Mouse (Mus musculus) MEL (cell line): ENCODE measurements around the gene Sh3rf1. TPM values are rescaled to one million over a fixed set of nuclear protein-coding genes. Genes with fewer than 3 reads are reported as not detected.

Source experiments
- DNase-seq: peaks from one replicate; pipeline ENCODE4 v3.0.0; 2011; ENCODE audit warnings: low read depth, low spot score
- H3K27ac ChIP-seq: 2 replicates; pipeline ENCODE4 v1.5.1; 2012; ENCODE audit warnings: low read depth, mild to moderate bottlenecking, control low read depth, low read length, moderate library complexity; ENCODE audit not compliant: control insufficient read depth
- H3K27me3 ChIP-seq, 2 experiments: fragments of 150-350 bp in 1 of 2; sonication (generic) in 1 of 2; 2 replicates each; pipeline ENCODE4 v1.6.1; 2012; ENCODE audit warnings: low read length in 2 of 2, mild to moderate bottlenecking in 2 of 2, improper control_type of control experiment in 1 of 2, moderate library complexity in 1 of 2; ENCODE audit not compliant: insufficient read depth in 2 of 2, control insufficient read depth in 1 of 2
- H3K36me3 ChIP-seq, 2 experiments: 2 replicates each; pipeline ENCODE4 v1.6.1; 2012 to 2014; ENCODE audit warnings: low read length in 2 of 2, improper control_type of control experiment in 1 of 2, inconsistent platforms in 1 of 2, mild to moderate bottlenecking in 1 of 2; ENCODE audit not compliant: insufficient read depth in 2 of 2, control insufficient read depth in 1 of 2
- H3K4me1 ChIP-seq, 2 experiments: fragments of 150-350 bp in 1 of 2; sonication (generic) in 1 of 2; 2 replicates each; pipeline ENCODE4 v1.6.1; 2012; ENCODE audit warnings: low read length in 2 of 2, improper control_type of control experiment in 1 of 2, mild to moderate bottlenecking in 1 of 2; ENCODE audit not compliant: insufficient read depth in 2 of 2, control insufficient read depth in 1 of 2
- H3K4me3 ChIP-seq, 2 experiments: fragments of 150-350 bp in 1 of 2; sonication (generic) in 1 of 2; 2 replicates each; pipeline ENCODE4 v1.5.1; 2012; ENCODE audit warnings: low read depth in 2 of 2, low read length in 2 of 2, mild to moderate bottlenecking in 2 of 2, moderate library complexity in 2 of 2, control low read depth in 1 of 2, improper control_type of control experiment in 1 of 2; ENCODE audit not compliant: control insufficient read depth in 1 of 2, insufficient read depth in 1 of 2
- H3K79me2 ChIP-seq: 2 replicates; pipeline ENCODE4 v1.6.1; 2012; ENCODE audit warnings: mild to moderate bottlenecking, low read length, moderate library complexity; ENCODE audit not compliant: control insufficient read depth, poor library complexity, insufficient read depth
- H3K9ac ChIP-seq: 2 replicates; pipeline ENCODE4 v1.6.1; 2012; ENCODE audit warnings: low read depth, mild to moderate bottlenecking, control low read depth, low read length, moderate library complexity; ENCODE audit not compliant: control insufficient read depth, poor library complexity, severe bottlenecking
- H3K9me3 ChIP-seq: fragments of 150-350 bp; sonication (generic); replicated peaks from 2 replicates; pipeline ENCODE4 v1.6.1; 2012; ENCODE audit warnings: mild to moderate bottlenecking, low read length, improper control_type of control experiment, moderate library complexity; ENCODE audit not compliant: insufficient read depth
- CHD1 ChIP-seq: IDR thresholded peaks from 2 replicates; pipeline ENCODE4 v1.6.1; 2012; ENCODE audit warnings: low read depth, mild to moderate bottlenecking, inconsistent platforms, low read length, improper control_type of control experiment
- CTCF ChIP-seq, 3 experiments: IDR thresholded peaks in 2 of 3; conservative IDR thresholded peaks in 1 of 3; 2 replicates each; pipeline ENCODE4 v1.5.1; 2011 to 2012; ENCODE audit warnings: low read length in 3 of 3, low read depth in 2 of 3, mild to moderate bottlenecking in 2 of 3, improper control_type of control experiment in 1 of 3, inconsistent platforms in 1 of 3, mixed read lengths in 1 of 3, moderate library complexity in 1 of 3; ENCODE audit not compliant: control insufficient read depth in 1 of 3, insufficient read depth in 1 of 3, poor library complexity in 1 of 3, severe bottlenecking in 1 of 3
- ELF1 ChIP-seq: IDR thresholded peaks from 2 replicates; pipeline ENCODE4 v1.6.1; 2014; ENCODE audit warnings: low read depth, mild to moderate bottlenecking, inconsistent platforms, low read length, improper control_type of control experiment, moderate library complexity
- ETS1 ChIP-seq: IDR thresholded peaks from 2 replicates; pipeline ENCODE4 v1.6.1; 2012; ENCODE audit warnings: low read depth, mild to moderate bottlenecking, inconsistent platforms, low read length, improper control_type of control experiment, moderate library complexity
- GABPA ChIP-seq: IDR thresholded peaks from 2 replicates; pipeline ENCODE4 v1.6.1; 2012; ENCODE audit warnings: low read depth, mild to moderate bottlenecking, inconsistent platforms, low read length, improper control_type of control experiment, moderate library complexity
- GATA1 ChIP-seq: IDR thresholded peaks from 2 replicates; pipeline ENCODE4 v1.6.1; 2011; ENCODE audit warnings: low read depth, low read length, improper control_type of control experiment
- JUND ChIP-seq: IDR thresholded peaks from 2 replicates; pipeline ENCODE4 v1.6.1; 2011; ENCODE audit warnings: low read depth, mild to moderate bottlenecking, improper control_type of control experiment, low read length
- KAT2A ChIP-seq: conservative IDR thresholded peaks from 2 replicates; pipeline ENCODE4 v1.6.1; 2012; ENCODE audit warnings: low read depth, low read length, improper control_type of control experiment, inconsistent platforms
- MAFK ChIP-seq: IDR thresholded peaks from 2 replicates; pipeline ENCODE4 v1.6.1; 2011; ENCODE audit warnings: low read depth, mild to moderate bottlenecking, low read length, improper control_type of control experiment, borderline replicate concordance
- MAX ChIP-seq: IDR thresholded peaks from 2 replicates; pipeline ENCODE4 v1.6.1; 2011; ENCODE audit warnings: low read length, improper control_type of control experiment
- MAZ ChIP-seq: IDR thresholded peaks from 2 replicates; pipeline ENCODE4 v1.6.1; 2012; ENCODE audit warnings: low read depth, mild to moderate bottlenecking, inconsistent platforms, low read length, improper control_type of control experiment
- MXI1 ChIP-seq: IDR thresholded peaks from 2 replicates; pipeline ENCODE4 v1.6.1; 2011; ENCODE audit warnings: mild to moderate bottlenecking, low read depth, low read length, improper control_type of control experiment
- MYB ChIP-seq: IDR thresholded peaks from 2 replicates; pipeline ENCODE4 v1.6.1; 2011; ENCODE audit warnings: mild to moderate bottlenecking, low read depth, low read length, improper control_type of control experiment
- NELFE ChIP-seq: IDR thresholded peaks from 2 replicates; pipeline ENCODE4 v1.6.1; 2011; ENCODE audit warnings: low read depth, low read length, improper control_type of control experiment
- POLR2AphosphoS2 ChIP-seq: IDR thresholded peaks from 2 replicates; pipeline ENCODE4 v1.6.1; 2011; ENCODE audit warnings: low read length, improper control_type of control experiment
- SIN3A ChIP-seq: IDR thresholded peaks from 2 replicates; pipeline ENCODE4 v1.6.1; 2012; ENCODE audit warnings: low read length, improper control_type of control experiment, inconsistent platforms
- SMC3 ChIP-seq: IDR thresholded peaks from 2 replicates; pipeline ENCODE4 v1.6.1; 2011; ENCODE audit warnings: low read depth, low read length, improper control_type of control experiment
- TCF12 ChIP-seq: IDR thresholded peaks from 2 replicates; pipeline ENCODE4 v1.6.1; 2014; ENCODE audit warnings: low read depth, mild to moderate bottlenecking, inconsistent platforms, low read length, improper control_type of control experiment, moderate library complexity
- USF1 ChIP-seq: IDR thresholded peaks from 2 replicates; pipeline ENCODE4 v1.6.1; 2014; ENCODE audit warnings: low read depth, mild to moderate bottlenecking, inconsistent platforms, low read length, improper control_type of control experiment, moderate library complexity
- USF2 ChIP-seq, 2 experiments: IDR thresholded peaks; 2 replicates each; pipeline ENCODE4 v1.6.1; 2011 to 2012; ENCODE audit warnings: improper control_type of control experiment in 2 of 2, low read length in 2 of 2, borderline replicate concordance in 1 of 2, inconsistent platforms in 1 of 2, low read depth in 1 of 2, mild to moderate bottlenecking in 1 of 2; ENCODE audit not compliant: insufficient read depth in 1 of 2
- ZC3H11A ChIP-seq: IDR thresholded peaks from 2 replicates; pipeline ENCODE4 v1.6.1; 2012; ENCODE audit warnings: low read depth, mild to moderate bottlenecking, inconsistent platforms, low read length, improper control_type of control experiment
- ZKSCAN1 ChIP-seq: IDR thresholded peaks from 2 replicates; pipeline ENCODE4 v1.6.1; 2012; ENCODE audit warnings: low read depth, mild to moderate bottlenecking, inconsistent platforms, low read length, improper control_type of control experiment, moderate library complexity
- ZMIZ1 ChIP-seq: IDR thresholded peaks from 2 replicates; pipeline ENCODE4 v1.6.1; 2012; ENCODE audit warnings: low read depth, mild to moderate bottlenecking, inconsistent platforms, low read length, improper control_type of control experiment, moderate library complexity
- ZNF384 ChIP-seq: IDR thresholded peaks from 2 replicates; pipeline ENCODE4 v1.6.1; 2012; ENCODE audit warnings: low read depth, mild to moderate bottlenecking, inconsistent platforms, low read length, improper control_type of control experiment
- polyA plus RNA-seq, 2 experiments: library from polyadenylated mRNA; stranded (reverse) in 1 of 2; unstranded in 1 of 2; fragments of >175 nt in 1 of 2; fragments of >200 nt in 1 of 2; gene quantifications; 2 replicates each; pipeline versions ENCODE4 v1.2.1 to v1.2.4; 2012; ENCODE audit warnings: low replicate concordance in 2 of 2, low read depth in 1 of 2; ENCODE audit not compliant: insufficient read length in 2 of 2, insufficient read depth in 1 of 2, missing spikeins in 1 of 2
- total RNA-seq: library from RNA; depleted of rRNA; stranded (reverse); fragments of 300-350 nt; gene quantifications from 2 replicates; pipeline ENCODE4 v1.2.3, GENCODE M21; 2012

Sh3rf1 gene
- total and polyA plus RNA-seq, 3 experiments, result 1.5 to 5.9 TPM; not detected in 1

- TF ChIP-seq CTCF (IDR thresholded peaks at IDR 0.05 in 2 of 3, conservative IDR thresholded peaks at IDR 0.05 in 1 of 3; ENCODE audit: control insufficient read depth in 1 of 3, insufficient read depth in 1 of 3, low read depth in 2 of 3, low read length in 3 of 3, poor library complexity in 1 of 3, severe bottlenecking in 1 of 3) (no peak), ETS1 (no peak), POLR2AphosphoS2 (no peak), ZMIZ1 (no peak)
Measured at GRCm38 (mm10) chr8:61350443-61350842, 126.8 kb downstream of the Sh3rf1 start (continued).

- no peaks in the 10 kb centered on the region for H3K4me1 ChIP-seq
- TF ChIP-seq JUND (no peak), MAFK (no peak), GATA1 (no peak), ETS1 (no peak), ZC3H11A (no peak), MAX (no peak), ZNF384 (no peak), USF2 (IDR thresholded peaks at IDR 0.05; ENCODE audit: borderline replicate concordance in 1 of 2, insufficient read depth in 1 of 2, low read depth in 1 of 2, low read length in 2 of 2) (no peak), SMC3 (no peak), ELF1 (no peak)
- H3K27me3 ChIP-seq, result no peaks in the 10 kb centered on the region
- DNase-seq, result no peak
- H3K36me3 ChIP-seq, result no peaks in the 10 kb centered on the region
- H3K9me3 ChIP-seq, result no peaks in the 10 kb centered on the region
- H3K4me3 ChIP-seq, result no peak overlapping the region
- no peak overlapping the region for H3K9ac ChIP-seq
- H3K27ac ChIP-seq, result no peak overlapping the region
- H3K79me2 ChIP-seq, result no peaks in the 10 kb centered on the region
Measured at GRCm38 (mm10) chr8:61351638-61352037, 128.0 kb downstream of the Sh3rf1 start.

GRCm38 (mm10) chr8:61355503-61355902 is 131.8 kb downstream of the Sh3rf1 start:
- no peaks in the 10 kb centered on the region for H3K36me3 ChIP-seq

More at GRCm38 (mm10) chr8:61355503-61355902, 131.8 kb downstream of the Sh3rf1 start:
- DNase-seq, result no peak
- TF ChIP-seq MAFK (no peak), MXI1 (no peak), CHD1 (no peak), SIN3A (no peak), MAZ (no peak), ELF1 (no peak), USF1 (no peak), ZNF384 (no peak), ZKSCAN1 (no peak), MAX (no peak), ZMIZ1 (no peak), TCF12 (no peak), KAT2A (no peak), NELFE (no peak), MYB (no peak), GABPA (no peak), USF2 (IDR thresholded peaks at IDR 0.05; ENCODE audit: borderline replicate concordance in 1 of 2, insufficient read depth in 1 of 2, low read depth in 1 of 2, low read length in 2 of 2) (no peak)
- Histone ChIP-seq H3K27me3 (no peaks in the 10 kb centered on the region), H3K27ac (no peak overlapping the region), H3K9ac (no peak overlapping the region), H3K4me3 (no peak overlapping the region), H3K9me3 (no peaks in the 10 kb centered on the region), H3K4me1 (no peaks in the 10 kb centered on the region), H3K79me2 (no peaks in the 10 kb centered on the region)
